Mouse (Mus musculus): ENCODE results near the gene H2al2a.
"Not testable (repeated sequence)": the region's sequence is repeated elsewhere in the genome, so short reads cannot be mapped to it uniquely, and the experiment has no call there.

The H2al2a gene

DNA sequence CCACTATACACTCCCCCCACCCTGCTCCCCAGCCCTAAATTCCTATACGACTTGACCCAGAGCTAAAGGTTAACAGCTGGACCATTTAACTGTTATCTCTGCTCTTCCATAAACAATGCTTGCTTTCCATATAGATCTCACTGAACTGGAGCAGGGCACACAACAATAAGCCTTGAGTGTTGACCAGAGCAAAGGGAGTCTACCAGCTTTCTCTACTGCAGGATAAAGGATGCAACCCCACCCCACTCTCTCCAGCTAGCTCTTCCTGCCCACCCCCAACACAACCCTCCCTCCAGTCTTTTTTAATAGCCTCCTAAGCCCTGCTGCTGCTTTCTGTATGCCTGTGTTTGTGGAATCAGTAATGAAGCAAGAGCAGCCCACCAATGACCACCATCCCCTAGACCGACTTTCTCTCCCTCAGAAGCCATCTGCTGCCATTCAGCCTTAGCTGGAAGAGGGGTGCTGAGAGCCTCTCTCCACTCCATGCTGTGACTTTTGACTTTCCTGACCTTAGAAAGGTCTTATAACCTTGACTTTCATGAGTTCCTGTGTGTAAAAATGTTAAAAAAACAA, 22.8 kb downstream of the H2al2a start:
- DNase-seq (ENCODE audit: low spot score) = no peak

DNA sequence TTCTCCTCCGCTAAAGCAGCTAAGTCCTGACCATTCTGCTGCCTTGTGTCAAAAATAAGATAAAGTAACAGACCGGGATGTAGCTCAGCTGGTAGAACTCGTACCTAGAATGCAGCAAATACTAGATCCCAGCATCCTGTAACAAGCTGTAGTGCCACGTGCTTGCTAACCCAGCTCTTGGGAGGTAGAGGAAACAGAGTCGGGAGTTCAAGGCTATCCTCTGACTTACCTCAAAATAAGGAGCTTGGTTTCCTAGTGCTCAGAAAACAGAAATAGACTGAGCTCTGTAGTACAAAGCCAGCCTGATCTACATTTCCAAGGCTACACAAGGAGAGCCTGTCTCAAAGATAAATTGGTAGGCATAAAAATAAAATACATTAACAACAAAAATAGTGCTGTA, 23.5 kb downstream of the H2al2a start:
- DNase-seq (ENCODE audit: low spot score) = no peak

DNA sequence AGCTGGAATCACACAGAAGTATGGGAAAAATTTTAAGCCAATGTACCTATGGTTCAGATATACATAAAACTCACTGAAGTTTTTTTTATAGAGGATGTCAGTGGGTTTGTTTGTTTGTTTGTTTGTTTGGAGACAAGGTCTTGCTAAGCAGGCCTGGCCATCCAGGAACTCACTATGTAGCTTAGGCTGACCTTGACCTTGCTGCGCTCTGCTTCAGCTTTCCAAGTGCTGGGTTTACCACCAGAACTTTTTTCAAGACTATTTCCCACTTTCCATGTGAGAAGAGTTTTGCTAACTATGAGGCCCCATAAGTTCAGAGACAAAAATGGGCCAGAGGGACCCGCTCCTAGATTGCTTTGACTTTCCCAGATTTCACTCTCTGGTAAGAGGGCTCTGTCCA, 23.9 kb downstream of the H2al2a start:
- no peak for DNase-seq (ENCODE audit: low spot score)

DNA sequence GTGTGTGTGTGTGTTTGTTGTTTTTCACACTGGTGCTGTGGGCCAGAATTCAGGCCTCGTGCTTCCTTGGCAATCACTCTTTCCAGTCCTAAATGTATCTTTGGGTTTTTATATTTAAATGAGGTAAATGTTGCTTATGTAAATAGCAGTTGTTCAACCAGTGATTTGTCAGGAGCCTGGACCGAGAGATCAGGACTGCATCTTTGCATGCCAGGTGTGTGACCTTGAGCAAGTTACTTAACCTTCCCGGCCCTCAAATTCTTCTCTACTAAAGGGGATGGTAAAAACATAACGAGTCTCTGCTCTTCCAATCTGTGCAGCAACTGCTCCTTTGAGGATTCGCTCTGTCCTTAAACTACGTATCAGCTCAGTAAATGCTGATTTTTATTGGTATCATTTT, 25.4 kb downstream of the H2al2a start:
- no peak for DNase-seq (ENCODE audit: low spot score)

DNA sequence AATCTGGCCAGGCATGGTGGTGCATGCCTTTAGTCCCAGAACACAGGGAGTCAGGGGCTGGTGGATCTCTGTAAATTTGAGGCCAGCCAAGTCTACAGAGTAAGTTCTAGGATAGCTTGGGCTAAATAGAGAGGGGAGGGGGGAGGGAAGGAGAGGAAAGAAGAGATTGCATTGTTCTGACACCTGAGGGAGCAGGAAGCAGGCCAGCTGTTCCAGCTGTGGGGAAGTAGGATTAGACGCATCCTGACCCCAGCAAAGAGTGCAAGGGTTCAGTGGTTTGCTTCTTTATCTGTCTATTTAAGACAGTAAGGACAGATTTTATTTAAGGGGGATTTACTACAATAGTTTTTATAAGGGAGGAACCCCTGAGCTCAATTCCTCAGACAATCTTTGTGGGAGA, 26.1 kb downstream of the H2al2a start:
- DNase-seq (ENCODE audit: low spot score) = no peak

DNA sequence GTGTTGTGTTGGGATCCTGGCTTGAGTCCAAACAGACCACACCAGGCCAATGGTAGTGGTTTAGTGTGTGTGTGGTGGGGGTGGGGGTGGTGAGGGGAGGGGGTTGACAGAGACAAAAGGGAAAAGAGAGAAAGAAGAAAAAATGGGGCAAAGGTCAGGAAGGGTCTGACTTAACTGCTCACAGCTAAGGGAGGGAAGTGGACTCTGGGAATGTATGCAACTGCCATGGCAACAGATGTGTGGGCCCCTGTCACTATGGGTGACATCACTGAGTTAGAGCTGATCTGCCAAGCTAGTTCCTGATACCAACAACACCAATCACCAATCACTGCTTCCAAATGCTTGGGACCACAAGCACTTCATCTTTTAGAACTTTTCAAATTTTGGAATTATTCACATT, 26.6 kb downstream of the H2al2a start:
- no peak for DNase-seq (ENCODE audit: low spot score)

DNA sequence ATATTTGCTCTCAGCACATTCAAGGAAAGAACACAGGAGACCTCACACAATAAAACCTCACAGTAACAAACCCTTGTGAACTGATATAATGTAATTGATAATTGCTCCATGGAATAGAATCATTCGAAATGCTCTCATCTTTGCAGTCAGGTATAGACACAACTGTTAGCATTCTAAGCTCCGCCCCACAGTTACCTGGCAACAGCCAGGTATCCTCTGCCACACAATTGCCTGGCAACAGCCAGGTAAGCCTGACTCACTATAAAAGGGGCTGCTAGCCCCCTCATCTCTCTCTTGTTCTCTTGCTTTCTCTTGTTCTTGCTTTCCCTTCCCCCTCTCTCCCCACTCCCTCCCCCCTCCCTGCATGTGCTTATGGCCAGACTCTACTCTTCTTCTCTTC, 28.2 kb downstream of the H2al2a start:
- DNase-seq (ENCODE audit: low spot score) = no peak

DNA sequence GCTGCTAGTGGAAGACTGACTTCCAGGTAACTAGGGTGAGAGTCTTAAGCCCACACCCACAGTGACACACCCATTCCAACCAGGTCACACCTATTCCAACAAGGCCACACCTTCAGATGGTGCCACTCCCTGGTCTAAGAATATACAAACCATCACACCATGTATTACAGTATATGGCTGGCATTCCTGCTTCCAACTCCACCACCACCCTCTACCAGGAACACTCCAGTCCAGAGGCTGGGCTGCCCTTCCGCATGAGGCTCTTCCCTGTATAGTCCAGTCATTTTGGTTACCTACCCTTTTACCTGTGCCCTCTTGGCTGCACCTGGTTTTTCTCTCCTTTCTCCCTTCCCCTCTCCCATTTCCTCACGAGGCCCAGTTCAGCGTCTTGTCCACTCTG, 28.7 kb downstream of the H2al2a start:
- DNase-seq (ENCODE audit: low spot score) = not testable (repeated sequence)

DNA sequence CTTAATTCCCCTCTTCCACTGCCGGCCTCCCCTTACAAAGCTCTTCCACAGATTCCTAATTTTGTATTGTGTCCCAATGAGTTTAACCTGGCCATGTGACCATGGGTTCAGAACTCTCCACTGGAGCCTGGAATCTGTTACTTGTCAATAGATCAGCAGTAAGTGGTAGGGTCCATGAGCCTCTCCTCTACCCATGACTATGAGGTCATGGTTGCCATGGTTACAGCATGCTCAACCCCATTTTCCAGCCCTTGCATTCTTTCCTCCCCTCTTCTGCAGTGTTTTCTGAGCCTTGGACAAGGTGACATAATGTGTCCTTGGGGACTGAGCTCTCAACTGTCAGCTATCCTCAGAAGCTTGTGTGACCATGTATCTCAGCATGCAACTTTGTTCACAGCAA, 37.3 kb downstream of the H2al2a start:
- DNase-seq (ENCODE audit: low spot score) = no peak

DNA sequence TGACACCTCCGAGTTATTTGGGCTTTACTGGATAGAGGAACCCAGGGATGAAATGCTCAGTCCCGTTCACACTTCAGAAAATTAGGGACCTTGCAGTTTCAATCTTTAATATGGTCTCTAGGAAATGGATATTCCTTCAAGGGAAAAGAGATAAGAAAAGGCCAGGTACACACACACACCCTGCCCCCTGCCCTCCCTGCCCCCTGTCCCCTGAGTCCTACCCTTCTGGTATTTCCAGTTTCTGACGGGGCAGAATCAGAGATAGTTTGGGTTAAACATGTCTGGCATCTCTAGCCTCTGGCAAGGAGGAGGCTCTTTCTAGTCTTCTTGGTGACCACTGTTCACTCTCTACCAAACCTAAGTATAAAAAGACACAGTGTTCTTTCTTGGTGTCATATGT, 49.9 kb downstream of the H2al2a start:
- DNase-seq (ENCODE audit: low spot score) = no peak

Data from urinary bladder, postnatal 25 days (tissue).